Mouse (Mus musculus) neural tube, embryonic 13.5 days (tissue): ENCODE measurements around the gene Pet117. TPM values are rescaled to one million over a fixed set of nuclear protein-coding genes. Genes with fewer than 3 reads are reported as not detected.

ENCODE experiments used
- ATAC-seq: fragments of 200-750 bp; cut with Nextera tagmentation; 2 replicates; pipeline ENCODE4 v1.8.0; 2017; ENCODE audit warnings: low read depth, mild to moderate bottlenecking, moderate TSS enrichment, moderate library complexity
- H3K27ac ChIP-seq: fragments of 300-500 bp; sonication (generic); replicated peaks from 2 replicates; pipeline ENCODE4 v1.5.1; 2015; ENCODE audit warnings: moderate library complexity, mild to moderate bottlenecking, inconsistent platforms
- H3K27me3 ChIP-seq: fragments of 300-500 bp; sonication (generic); 2 replicates; pipeline ENCODE4 v1.6.1; 2015; ENCODE audit warnings: mild to moderate bottlenecking, inconsistent platforms
- H3K36me3 ChIP-seq: fragments of 300-500 bp; sonication (generic); 2 replicates; pipeline ENCODE4 v1.6.1; 2015; ENCODE audit warnings: mild to moderate bottlenecking, inconsistent platforms
- H3K4me1 ChIP-seq: fragments of 300-500 bp; sonication (generic); replicated peaks from 2 replicates; pipeline ENCODE4 v1.6.1; 2015; ENCODE audit warnings: inconsistent platforms
- H3K4me2 ChIP-seq: fragments of 300-500 bp; sonication (generic); 2 replicates; pipeline ENCODE4 v1.6.1; 2015; ENCODE audit warnings: inconsistent platforms, mild to moderate bottlenecking, moderate library complexity
- H3K4me3 ChIP-seq: fragments of 300-500 bp; sonication (generic); 2 replicates; pipeline ENCODE4 v1.5.1; 2015; ENCODE audit warnings: mild to moderate bottlenecking, inconsistent platforms
- H3K9ac ChIP-seq: fragments of 300-500 bp; sonication (generic); 2 replicates; pipeline ENCODE4 v1.6.1; 2015; ENCODE audit warnings: moderate library complexity, mild to moderate bottlenecking, inconsistent platforms
- H3K9me3 ChIP-seq: fragments of 300-500 bp; sonication (generic); 2 replicates; pipeline ENCODE4 v1.6.1; 2016; ENCODE audit warnings: inconsistent platforms
- WGBS: fragments of 180-500 bp; shearing (Covaris S2); methylation state at CpG from one replicate; pipeline ENCODE4 v1.1.7; 2015; 5-methylcytosine and 5-hydroxymethylcytosine counted together
- polyA plus RNA-seq: library from polyadenylated mRNA; unstranded; fragments of >200 nt; fragmentation: Nextera tagmentation; extraction: Ambion mirVana; gene quantifications from 2 replicates; pipeline ENCODE4 v1.2.1, GENCODE M21; 2015

Pet117 gene
- polyA plus RNA-seq: 2.4 and 6.1 TPM in 2 replicates

DNA sequence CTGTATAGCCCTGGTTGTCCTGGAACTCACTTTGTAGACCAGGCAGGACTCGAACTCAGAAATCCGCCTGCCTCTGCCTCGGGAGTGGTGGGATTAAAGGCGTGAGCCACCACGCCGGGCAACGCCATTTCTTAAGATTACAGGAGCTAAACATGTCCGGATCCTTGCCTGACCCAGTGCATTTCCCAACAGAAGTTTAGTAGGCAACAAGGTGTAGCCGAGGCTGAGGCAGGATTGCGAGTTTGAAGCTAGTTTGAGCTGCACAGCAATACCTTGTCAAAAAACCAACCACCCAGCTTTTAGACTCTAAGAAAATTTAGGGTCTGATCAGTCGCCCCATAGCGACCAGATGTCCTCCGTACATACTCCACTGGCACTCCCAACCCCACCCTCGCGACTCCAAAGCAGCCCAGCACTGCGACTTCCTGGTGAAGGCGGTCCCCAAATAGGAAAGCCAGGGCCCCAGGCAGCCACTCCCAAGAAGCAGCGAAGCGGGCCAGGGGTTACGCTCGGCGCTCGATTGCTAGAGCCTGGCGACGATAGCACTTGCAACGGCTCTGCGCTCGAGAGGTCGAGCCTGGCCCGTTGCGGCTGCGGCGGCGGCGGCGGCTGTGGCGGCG is at the start of gene Pet117, which contains the start of gene Kat14:
TSS of gene Pet117 (plus strand) at position 597 of the 620 bp plus-strand sequence.
TSS of gene Kat14 (plus strand) at position 584 of the 620 bp plus-strand sequence.
- WGBS: 7% methylated on average over 38 of the region's 38 CpGs
- Histone ChIP-seq H3K27ac (peak within 1 kb of the TSS; percentile 95), H3K36me3 (peaks cover 6% of the 10 kb centered on the region), H3K4me1 (peaks cover 20% of the 10 kb centered on the region), H3K9ac (peak within 1 kb of the TSS; percentile 89), H3K9me3 (no peaks in the 10 kb centered on the region), H3K4me3 (peak within 1 kb of the TSS; percentile 71), H3K4me2 (peak within 1 kb of the TSS; percentile 76), H3K27me3 (no peaks in the 10 kb centered on the region)
- peak; percentile 94 for ATAC-seq

- Histone ChIP-seq H3K9me3 (no peaks in the 10 kb centered on the region), H3K4me1 (no peaks in the 10 kb centered on the region), H3K36me3 (no peaks in the 10 kb centered on the region), H3K9ac (no peak overlapping the region), H3K4me3 (no peak overlapping the region), H3K4me2 (no peak overlapping the region), H3K27ac (no peak overlapping the region), H3K27me3 (peaks cover 24% of the 10 kb centered on the region)
- WGBS: 70% methylated on average over 3 of the region's 3 CpGs
- no peak for ATAC-seq
Observed at GRCm38 (mm10) chr2:144324218-144324617, 44.6 kb upstream of the Pet117 start.

DNA sequence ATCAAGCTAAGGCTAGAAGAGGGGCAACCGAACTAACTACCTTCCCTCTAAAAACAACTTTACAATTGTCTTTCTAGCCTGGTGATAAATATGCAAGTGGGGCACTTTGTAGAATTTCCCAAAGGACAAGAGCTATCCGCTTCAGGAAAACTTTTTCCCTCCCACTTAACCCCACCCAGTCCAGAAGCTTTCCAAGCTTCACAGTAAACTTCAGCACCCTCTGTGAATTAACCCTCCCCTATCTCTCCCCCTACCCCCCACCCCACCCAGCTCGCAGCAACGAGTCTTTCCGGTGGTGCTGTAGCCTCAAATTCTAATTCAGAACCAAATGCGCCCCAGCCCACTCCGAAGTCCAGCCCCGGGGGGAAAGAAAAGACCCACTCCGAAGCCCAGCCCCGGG is 39.3 kb upstream of the Pet117 start:
- no peak overlapping the region for H3K4me3 ChIP-seq

DNA sequence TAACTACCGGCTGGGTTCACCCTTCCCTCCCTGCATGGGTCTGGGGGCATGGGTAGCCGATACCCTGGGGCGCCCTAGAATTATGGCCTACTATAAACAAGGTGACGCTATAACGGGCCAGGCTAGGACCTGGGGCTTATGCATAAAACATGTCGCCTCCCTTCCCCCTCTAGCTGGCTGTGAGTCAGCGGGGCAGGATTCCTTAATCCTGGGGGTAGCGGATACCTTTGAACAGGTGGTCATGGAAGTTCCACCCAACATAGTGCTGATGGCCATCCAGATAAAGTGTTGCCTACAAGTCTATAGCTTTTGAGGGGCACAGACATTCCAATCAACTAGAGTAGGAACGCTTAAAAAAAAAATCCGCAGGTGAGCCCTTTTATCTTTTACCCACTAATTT is 38.9 kb upstream of the Pet117 start:
- WGBS: 2% methylated on average over 10 of the region's 10 CpGs
- ATAC-seq: no peak
- peaks cover 37% of the 10 kb centered on the region for H3K4me1 ChIP-seq
- H3K27ac ChIP-seq: no peak overlapping the region
- H3K27me3 ChIP-seq: peaks cover 81% of the 10 kb centered on the region
- no peaks in the 10 kb centered on the region for H3K36me3 ChIP-seq
- H3K4me2 ChIP-seq: peak overlapping the region; percentile 10; the same call in 1 of the 2 replicates
- no peak overlapping the region for H3K9ac ChIP-seq
- H3K4me3 ChIP-seq: no peak overlapping the region
- no peaks in the 10 kb centered on the region for H3K9me3 ChIP-seq

More for the DNA sequence above, 39.3 kb upstream of the Pet117 start:
- no peak overlapping the region for H3K27ac ChIP-seq
- H3K4me1 ChIP-seq: peaks cover 37% of the 10 kb centered on the region
- H3K9ac ChIP-seq: no peak overlapping the region
- H3K9me3 ChIP-seq: no peaks in the 10 kb centered on the region
- no peak for ATAC-seq
- WGBS: 6% methylated on average over 8 of the region's 10 CpGs
- peak overlapping the region; percentile 10; the same call in 1 of the 2 replicates for H3K4me2 ChIP-seq
- no peaks in the 10 kb centered on the region for H3K36me3 ChIP-seq
- peaks cover 76% of the 10 kb centered on the region for H3K27me3 ChIP-seq

DNA sequence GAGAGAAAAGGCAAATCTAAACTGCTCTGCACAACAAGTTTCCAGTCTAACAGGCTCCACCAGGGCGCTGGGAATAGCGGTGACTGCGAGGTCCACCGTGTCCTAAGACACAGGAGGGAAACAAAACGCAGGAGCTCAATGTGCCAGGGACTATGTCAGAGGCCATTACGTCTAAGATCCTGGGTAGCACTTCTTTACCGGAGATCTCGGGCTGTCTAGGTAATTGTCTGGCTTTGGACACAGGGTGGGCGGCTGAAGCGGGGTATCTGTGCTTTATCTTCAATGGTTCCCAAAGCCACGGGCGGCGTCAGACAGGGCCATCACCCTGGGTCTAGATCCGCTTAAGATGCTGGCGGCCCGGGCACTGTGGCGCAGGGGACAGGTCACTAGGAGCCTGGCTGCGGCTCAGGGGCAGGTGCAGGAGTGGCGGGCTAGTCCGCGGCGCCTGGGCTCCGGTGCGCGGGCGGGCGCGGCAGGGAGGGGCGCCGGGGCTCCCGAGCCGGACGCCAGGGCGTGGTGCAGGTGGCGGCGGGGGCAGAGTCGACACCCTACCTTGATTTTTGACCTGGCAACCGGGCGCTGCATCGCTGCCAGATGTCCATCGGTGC is 38.3 kb upstream of the Pet117 start:
- peak overlapping the region; percentile 48 for H3K4me3 ChIP-seq

GRCm38 (mm10) chr2:144330960-144331371 is 37.8 kb upstream of the Pet117 start:
- peaks cover 37% of the 10 kb centered on the region for H3K4me1 ChIP-seq
- WGBS: under 1% methylated on average over 50 of the region's 50 CpGs
- H3K4me2 ChIP-seq: peak overlapping the region; percentile 93
- H3K4me3 ChIP-seq: peak overlapping the region; percentile 48
- H3K27ac ChIP-seq: no peak overlapping the region
- H3K27me3 ChIP-seq: peaks cover 90% of the 10 kb centered on the region
- H3K9me3 ChIP-seq: no peaks in the 10 kb centered on the region
- ATAC-seq: peak; percentile 41; the same call in 1 of the 2 replicates
- no peaks in the 10 kb centered on the region for H3K36me3 ChIP-seq
- peak overlapping the region; percentile 62 for H3K9ac ChIP-seq

More for the DNA sequence above, 38.3 kb upstream of the Pet117 start:
- Histone ChIP-seq H3K9ac (peak overlapping the region; percentile 62), H3K9me3 (no peaks in the 10 kb centered on the region), H3K4me2 (peak overlapping the region; percentile 93), H3K27me3 (peaks cover 86% of the 10 kb centered on the region), H3K27ac (no peak overlapping the region), H3K36me3 (no peaks in the 10 kb centered on the region), H3K4me1 (peaks cover 37% of the 10 kb centered on the region)
- ATAC-seq: 0 out of 2 replicates have a peak, but pooled peaks have one; percentile 33
- WGBS: under 1% methylated on average over 39 of the region's 41 CpGs

GRCm38 (mm10) chr2:144331401-144332302 is 37.1 kb upstream of the Pet117 start, which contains the start of gene Ovol2:
Ovol2 (minus strand) TSS chr2:144332146.
- Histone ChIP-seq H3K9ac (peak within 1 kb of the TSS; percentile 62), H3K9me3 (no peaks in the 10 kb centered on the region), H3K4me3 (peak within 1 kb of the TSS; percentile 48), H3K4me2 (peak within 1 kb of the TSS; percentile 93), H3K36me3 (no peaks in the 10 kb centered on the region), H3K4me1 (peaks cover 37% of the 10 kb centered on the region), H3K27ac (no peak within 1 kb of the TSS), H3K27me3 (peaks cover 93% of the 10 kb centered on the region)
- WGBS: 1% methylated on average over 62 of the region's 62 CpGs
- ATAC-seq: peak; percentile 47; the same call in 1 of the 2 replicates

DNA sequence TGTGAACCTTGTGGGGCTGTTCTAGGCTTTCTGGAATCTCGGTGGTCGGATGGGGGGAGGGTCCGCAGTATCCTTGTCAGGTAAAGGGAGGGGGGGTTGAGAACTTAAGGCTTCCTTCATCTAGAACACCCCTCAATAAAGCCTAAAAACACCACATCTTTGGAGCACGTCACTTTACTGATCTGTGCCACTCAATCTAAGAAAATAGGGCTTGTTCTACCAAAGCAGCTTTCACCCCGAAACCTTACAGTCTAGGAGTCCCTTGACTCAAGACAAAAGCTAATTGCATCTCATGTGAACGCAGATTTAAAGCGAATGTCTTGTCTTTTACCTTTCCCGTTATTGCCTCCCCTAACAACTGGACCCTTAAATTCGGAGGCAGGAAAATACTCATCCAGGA is 36.3 kb upstream of the Pet117 start:
- peaks cover 37% of the 10 kb centered on the region for H3K4me1 ChIP-seq
- H3K9me3 ChIP-seq: no peaks in the 10 kb centered on the region
- no peak overlapping the region for H3K9ac ChIP-seq
- H3K27ac ChIP-seq: no peak overlapping the region
- 5% methylated on average over 9 of the region's 9 CpGs for WGBS
- H3K4me3 ChIP-seq: peak overlapping the region; percentile 48
- no peaks in the 10 kb centered on the region for H3K36me3 ChIP-seq
- H3K4me2 ChIP-seq: peak overlapping the region; percentile 93
- no peak for ATAC-seq
- H3K27me3 ChIP-seq: peaks cover 89% of the 10 kb centered on the region

DNA sequence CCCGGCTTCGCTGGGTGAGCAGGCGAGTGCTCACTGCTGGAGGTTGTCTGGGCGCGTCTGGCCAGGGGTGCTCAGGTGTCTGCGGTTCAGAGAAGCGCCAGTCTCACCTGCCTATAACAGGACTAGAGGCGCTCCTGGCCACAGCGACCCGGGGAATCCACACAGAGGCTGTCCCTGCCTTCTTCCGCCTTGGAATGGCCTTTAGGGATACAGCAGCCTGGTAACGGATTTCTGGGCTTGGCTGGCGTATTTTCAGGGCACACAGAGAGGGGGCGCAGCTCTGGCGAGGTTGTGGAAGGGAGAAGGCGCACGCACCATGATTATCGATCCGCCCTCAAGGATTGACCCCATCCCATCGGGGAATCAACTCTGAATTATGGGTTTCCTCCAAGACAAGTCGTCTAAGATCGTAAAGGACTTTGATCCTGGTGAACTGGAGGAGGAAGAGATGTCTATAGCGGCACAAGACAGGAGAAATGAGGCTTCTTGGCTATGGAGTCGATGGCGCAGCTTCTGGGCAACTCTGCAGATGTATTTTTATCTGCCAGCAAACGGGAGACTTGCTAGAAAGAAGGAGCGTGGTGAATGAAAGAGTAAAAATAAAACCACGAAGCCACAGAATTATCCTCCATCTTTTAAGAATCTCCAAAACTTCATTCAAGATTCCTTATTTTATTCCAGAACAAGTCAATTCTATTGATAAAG is 35.5 kb upstream of the Pet117 start:
- Histone ChIP-seq H3K4me1 (peaks cover 37% of the 10 kb centered on the region), H3K27ac (no peak overlapping the region), H3K4me3 (peak overlapping the region; percentile 48), H3K36me3 (no peaks in the 10 kb centered on the region), H3K9me3 (no peaks in the 10 kb centered on the region), H3K9ac (peak overlapping the region; percentile 45; the same call in 1 of the 2 replicates), H3K4me2 (peak overlapping the region; percentile 93), H3K27me3 (peaks cover 81% of the 10 kb centered on the region)
- whole genome bisulfite sequencing: 7% methylated on average over 28 of the region's 28 CpGs
- ATAC-seq: 0 out of 2 replicates have a peak, but pooled peaks have one; percentile 27

GRCm38 (mm10) chr2:144337230-144337629 is 31.6 kb upstream of the Pet117 start:
- ATAC-seq: no peak
- Histone ChIP-seq H3K9ac (no peak overlapping the region), H3K27me3 (peaks cover 41% of the 10 kb centered on the region), H3K36me3 (no peaks in the 10 kb centered on the region), H3K9me3 (no peaks in the 10 kb centered on the region), H3K27ac (no peak overlapping the region), H3K4me1 (peaks cover 11% of the 10 kb centered on the region), H3K4me3 (no peak overlapping the region), H3K4me2 (no peak overlapping the region)
- WGBS: 78% methylated on average over 3 of the region's 3 CpGs

- Histone ChIP-seq H3K27me3 (peaks cover 36% of the 10 kb centered on the region), H3K9ac (no peak overlapping the region), H3K36me3 (no peaks in the 10 kb centered on the region), H3K4me3 (no peak overlapping the region), H3K27ac (no peak overlapping the region), H3K4me2 (no peak overlapping the region), H3K9me3 (no peaks in the 10 kb centered on the region), H3K4me1 (peaks cover 7% of the 10 kb centered on the region)
- 81% methylated on average over 8 of the region's 8 CpGs for WGBS
- ATAC-seq: no peak
Observed at GRCm38 (mm10) chr2:144337701-144338100, 31.1 kb upstream of the Pet117 start.
